Mouse (Mus musculus): ENCODE measurements around the gene Slc2a8.

The Slc2a8 gene

GRCm38 (mm10) chr2:32928947-32929829, 52.7 kb downstream of the Slc2a8 start:
- DNase-seq (ENCODE audit: low spot score in 2 of 2), result no peak

- peak; percentile 39 to 44 for DNase-seq (ENCODE audit: low spot score in 2 of 2)
Observed at GRCm38 (mm10) chr2:32928235-32928946, 53.5 kb downstream of the Slc2a8 start.

- DNase-seq (ENCODE audit: low spot score in 2 of 2), result no peak
Observed at GRCm38 (mm10) chr2:32927624-32928234, 54.2 kb downstream of the Slc2a8 start.

- DNase-seq (ENCODE audit: low spot score in 2 of 2), result no peak
Observed at GRCm38 (mm10) chr2:32926330-32927075, 55.4 kb downstream of the Slc2a8 start.

GRCm38 (mm10) chr2:32924306-32924844, 57.5 kb downstream of the Slc2a8 start:
- DNase-seq (ENCODE audit: low spot score in 2 of 2), result no peak

- DNase-seq (ENCODE audit: low spot score in 2 of 2), result no peak
Observed at GRCm38 (mm10) chr2:32923551-32924250, 58.2 kb downstream of the Slc2a8 start.
